Comparison of ENCODE assay signal across 9 mouse cellular contexts in genomic region chr9:31151050-31151449, GRCm38 (mm10). TPM values are rescaled to one million over a fixed set of nuclear protein-coding genes. Genes with fewer than 3 reads are reported as not detected.
A peak's percentile ranks its signal among the peaks of the same experiment; 100 is the strongest.
DNase-seq lines count a peak whose midpoint lies in the region; ATAC-seq lines count a peak whose summit lies in the region.
"Had no signal": no experiment of that assay in that cellular context is flagged by ENCODE, and none has a peak within 500 bp of the region (broad histone marks: within the 10 kb centered on the region; RNA-seq: fewer than 3 reads in every experiment).

No protein-coding gene starts in this region.

- WGBS in hindbrain, embryonic 13.5 days: 96% methylated on average over 2 of the region's 2 CpGs
- 89% methylated on average over 2 of the region's 2 CpGs for WGBS in hindbrain, embryonic 10.5 days
- 80% methylated on average over 2 of the region's 2 CpGs for WGBS in heart, embryonic 11.5 days (ENCODE audit: insufficient replicate concordance)

- H3K27ac ChIP-seq in hindbrain, embryonic 13.5 days: no peak overlapping the region
- H3K27ac ChIP-seq in hindbrain, embryonic 10.5 days: no peak overlapping the region
- H3K27ac ChIP-seq in heart, embryonic 11.5 days (ENCODE audit: low read depth, low read length): no peak overlapping the region
- H3K27ac ChIP-seq: neural tube, embryonic 13.5 days had no signal

- DNase-seq in hindbrain, embryonic 10.5 days (ENCODE audit: low spot score): no peak
- peak; percentile 52 for DNase-seq in c-Kit-negative CD71-positive TER-119-positive erythroid progenitor cells, embryonic 14.5 days (ENCODE audit: low read depth, low spot score)
- DNase-seq in lung, postnatal 25 days (ENCODE audit: low spot score): peak; percentile 38
- no peak for DNase-seq in testis, postnatal 10 days (ENCODE audit: low spot score)
- no peak for DNase-seq in adrenal gland, postnatal 4 days (ENCODE audit: low spot score in 2 of 2)

- no peaks in the 10 kb centered on the region for H3K9me3 ChIP-seq in hindbrain, embryonic 13.5 days
- H3K9me3 ChIP-seq in hindbrain, embryonic 10.5 days: no peaks in the 10 kb centered on the region
- H3K9me3 ChIP-seq in heart, embryonic 11.5 days (replicated peaks; ENCODE audit: control insufficient read depth, low read length): no peaks in the 10 kb centered on the region
- H3K9me3 ChIP-seq: neural tube, embryonic 13.5 days had no signal

- H3K4me2 ChIP-seq in hindbrain, embryonic 13.5 days: no peak overlapping the region
- no peak overlapping the region for H3K4me2 ChIP-seq in heart, embryonic 11.5 days
- H3K4me2 ChIP-seq: neural tube, embryonic 13.5 days had no signal

- H3K9ac ChIP-seq in hindbrain, embryonic 13.5 days: no peak overlapping the region
- H3K9ac ChIP-seq in heart, embryonic 11.5 days (ENCODE audit: low read depth, low read length): no peak overlapping the region
- H3K9ac ChIP-seq: neural tube, embryonic 13.5 days had no signal

- H3K4me1 ChIP-seq in hindbrain, embryonic 13.5 days (replicated peaks): no peaks in the 10 kb centered on the region
- H3K4me1 ChIP-seq in hindbrain, embryonic 10.5 days (replicated peaks): no peaks in the 10 kb centered on the region
- no peaks in the 10 kb centered on the region for H3K4me1 ChIP-seq in heart, embryonic 11.5 days (ENCODE audit: control insufficient read depth, insufficient read depth, low read length)
- H3K4me1 ChIP-seq: neural tube, embryonic 13.5 days had no signal

- H3K27me3 ChIP-seq in hindbrain, embryonic 13.5 days: no peaks in the 10 kb centered on the region
- H3K27me3 ChIP-seq in hindbrain, embryonic 10.5 days (ENCODE audit: insufficient read depth, poor library complexity, severe bottlenecking): no peaks in the 10 kb centered on the region
- no peaks in the 10 kb centered on the region for H3K27me3 ChIP-seq in heart, embryonic 11.5 days (ENCODE audit: control insufficient read depth, insufficient read depth, low read length)
- H3K27me3 ChIP-seq: neural tube, embryonic 13.5 days had no signal

- ATAC-seq in hindbrain, embryonic 13.5 days (ENCODE audit: low FRiP score): 0 out of 2 replicates have a peak, but pooled peaks have one; percentile 39
- ATAC-seq in CD4-positive, CD25-positive, alpha-beta regulatory T cell, adult 4 months: peak; percentile 71
- ATAC-seq in heart, embryonic 11.5 days (replicated peaks; ENCODE audit: insufficient number of reproducible peaks, low FRiP score, low TSS enrichment): no peak

- H3K36me3 ChIP-seq in hindbrain, embryonic 13.5 days: peaks cover 78% of the 10 kb centered on the region
- peaks cover 89% of the 10 kb centered on the region for H3K36me3 ChIP-seq in hindbrain, embryonic 10.5 days
- peaks cover 10% of the 10 kb centered on the region for H3K36me3 ChIP-seq in heart, embryonic 11.5 days (ENCODE audit: control insufficient read depth, insufficient read depth, low read length)

- no peak overlapping the region for H3K4me3 ChIP-seq in hindbrain, embryonic 13.5 days
- no peak overlapping the region for H3K4me3 ChIP-seq in hindbrain, embryonic 10.5 days
- H3K4me3 ChIP-seq in heart, embryonic 11.5 days (ENCODE audit: low read depth, low read length): no peak overlapping the region
- H3K4me3 ChIP-seq: neural tube, embryonic 13.5 days had no signal

RNA-seq across cellular contexts. Expression of gene St14, which starts 19.4 kb away (rescaled TPM):
- polyA plus RNA-seq in hindbrain, embryonic 13.5 days (2015; fragmentation: Nextera tagmentation; extraction: Ambion mirVana): 0.42 and 0.71 TPM in 2 replicates
- 4.9 and 9.6 TPM in 2 replicates for polyA plus RNA-seq in hindbrain, embryonic 10.5 days (2016; fragmentation: Nextera tagmentation; extraction: Ambion mirVana)
- 1 to 10 TPM; 4.1 to 6.1 TPM for polyA plus RNA-seq in CD4-positive, CD25-positive, alpha-beta regulatory T cell, adult 4 months (2017; shearing (Covaris generic))
- 0.63 and 0.96 TPM in 2 replicates for polyA plus RNA-seq in heart, embryonic 11.5 days (2014; fragmentation: Nextera tagmentation; extraction: Ambion mirVana)
- 1 to 10 TPM in 1 of 2 experiments, under 1 TPM in 1; 0.62 to 6.8 TPM for total RNA-seq in adrenal gland, postnatal 4 days (2021)

Comparison
In these comparisons a context has a peak if more than half of its experiments do, and no peak if none do; other contexts are left out.
1. DNase-seq: peak in c-Kit-negative CD71-positive TER-119-positive erythroid progenitor cells, embryonic 14.5 days (single experiment) and lung, postnatal 25 days (single experiment); none in hindbrain, embryonic 10.5 days (single experiment), testis, postnatal 10 days (single experiment) and adrenal gland, postnatal 4 days (0 of 2).